Mouse (Mus musculus) liver, adult 10 weeks (tissue): ENCODE measurements around the gene Dhx15. TPM values are rescaled to one million over a fixed set of nuclear protein-coding genes. Genes with fewer than 3 reads are reported as not detected.

Experiments
- polyA plus RNA-seq: library from polyadenylated mRNA; stranded (reverse); fragments of 350-450 nt; fragmentation: Illumina TruSeq; extraction: RNeasy Lipid Tissue Mini Kit (QIAGEN cat#74804); gene quantifications from one replicate; pipeline ENCODE4 v1.2.3, GENCODE M21; 2014; ENCODE audit warnings: low read depth, low replicate concordance

Gene Dhx15
- 110 TPM for polyA plus RNA-seq

GRCm38 (mm10) chr5:52190371-52191179 is at the start of gene Dhx15:
Dhx15 (minus strand) TSS chr5:52190514.

Other genes starting within 250 kb of the Dhx15 start
- gene Sod3, start 173.3 kb upstream of the Dhx15 start, polyA plus RNA-seq: 4.8 TPM